Mouse (Mus musculus): ENCODE results near the gene AF067061. TPM values are rescaled to one million over a fixed set of nuclear protein-coding genes. Genes with fewer than 3 reads are reported as not detected.

The AF067061 gene
- total RNA-seq, 2 experiments from 2014 or later = not detected

Other genes with a start within 250 kb of the AF067061 start
- not detected for gene Gm36079, start 236.1 kb upstream of the AF067061 start, total RNA-seq (2021)
- gene Gm21188, start 210.9 kb upstream of the AF067061 start, total RNA-seq (2021) = not detected
- gene Gm20767, start 122.9 kb upstream of the AF067061 start, total RNA-seq (2021) = not detected
- gene Gm21818, start 90.7 kb upstream of the AF067061 start, total RNA-seq (2021) = not detected
- gene Gm21762, start 47.2 kb upstream of the AF067061 start, total RNA-seq (2021) = not detected
- gene Gm21731, start 24.0 kb upstream of the AF067061 start, total RNA-seq (2021) = not detected
- gene BC147527, start 37.3 kb downstream of the AF067061 start, total RNA-seq (2021) = not detected
- not detected for gene Tcstv3, start 53.8 kb downstream of the AF067061 start, total RNA-seq (2021)

Measured in left cerebral cortex, postnatal 4 days (tissue).